Mouse (Mus musculus) ES-Bruce4 (cell line): ENCODE results near the gene Tbc1d22a.

ENCODE experiments used
- CTCF ChIP-seq: IDR thresholded peaks from one replicate; pipeline ENCODE4 v1.8.1; 2011; ENCODE audit warnings: low read depth, low read length
- EP300 ChIP-seq: IDR thresholded peaks from 2 replicates; pipeline ENCODE4 v1.6.1; 2011; ENCODE audit warnings: low read depth, low read length; ENCODE audit not compliant: insufficient read depth

DNA sequence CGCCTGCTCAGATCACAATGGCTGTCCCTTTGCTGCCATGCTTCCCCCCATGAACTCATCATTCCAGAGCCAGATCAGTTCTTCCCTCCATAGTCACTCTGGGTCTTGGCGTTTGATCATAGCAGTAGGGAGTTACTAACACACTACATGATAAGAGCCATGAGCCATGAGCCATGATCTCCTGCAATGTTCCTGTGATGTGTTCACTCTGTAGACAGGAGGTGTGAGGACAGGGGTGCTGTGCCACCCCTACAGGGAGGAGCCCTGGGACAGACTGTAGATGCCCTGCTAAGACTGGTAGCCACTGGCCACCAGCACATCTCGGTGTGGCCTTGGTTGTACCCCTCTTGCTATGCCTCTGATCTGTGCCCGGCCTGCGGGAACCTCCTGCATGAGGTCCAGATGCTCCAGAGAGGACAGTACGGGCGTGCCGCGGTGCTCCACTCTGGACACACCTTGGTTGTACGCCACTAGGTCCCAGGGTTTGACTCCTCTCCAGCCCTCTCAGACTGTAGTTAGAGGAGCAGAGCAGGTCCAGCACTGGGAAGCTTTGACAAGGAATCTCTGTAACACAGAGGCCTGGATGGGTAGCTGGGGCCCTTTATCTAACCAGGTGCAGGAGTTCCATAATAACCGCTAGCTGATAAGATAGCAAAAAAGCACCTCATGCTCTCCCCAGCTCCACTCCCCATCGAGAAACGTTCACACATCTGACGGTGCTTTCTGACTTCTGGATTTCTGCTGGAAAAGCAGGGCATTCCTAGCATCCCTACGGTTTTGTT is 224.9 kb downstream of the Tbc1d22a start:
- TF ChIP-seq CTCF (no peak), EP300 (no peak)
